In genomic region chr17:28249062-28249461, GRCm38 (mm10) we compare ENCODE assay signal across 21 mouse cellular contexts. TPM values are rescaled to one million over a fixed set of nuclear protein-coding genes. Genes with fewer than 3 reads are reported as not detected.
A peak's percentile ranks its signal among the peaks of the same experiment; 100 is the strongest.
DNase-seq lines count a peak whose midpoint lies in the region; ATAC-seq and TF ChIP-seq lines count a peak whose summit lies in the region.
"Had no signal": no experiment of that assay in that cellular context is flagged by ENCODE, and none has a peak within 500 bp of the region (broad histone marks: within the 10 kb centered on the region; RNA-seq: fewer than 3 reads in every experiment).

No protein-coding gene starts in this region.

- DNase-seq in embryonic facial prominence, embryonic 10.5 days (ENCODE audit: low spot score), result no peak
- DNase-seq in hindbrain, embryonic 11.5 days (ENCODE audit: low spot score), result no peak
- peak; percentile 44 for DNase-seq in midbrain, embryonic 11.5 days (ENCODE audit: low spot score, missing footprints)
- no peak for DNase-seq in midbrain, embryonic 14.5 days
- no peak for DNase-seq in thymus, adult 18-20 months
- DNase-seq: adrenal gland, postnatal 10 days; B cell, adult 2 months; cerebellum, adult 11-12 months; cerebellum, adult 9-10 months; cerebellum, postnatal 36 days; heart, adult 18-20 months; heart, postnatal 4 days had no signal

- no peak overlapping the region for H3ac ChIP-seq in myocyte (ENCODE audit: control insufficient read depth, insufficient read length)

- H3K4me1 ChIP-seq in embryonic facial prominence, embryonic 13.5 days, result peaks cover 61% of the 10 kb centered on the region
- peaks cover 43% of the 10 kb centered on the region for H3K4me1 ChIP-seq in embryonic facial prominence, embryonic 10.5 days
- H3K4me1 ChIP-seq in hindbrain, embryonic 11.5 days (replicated peaks; ENCODE audit: control insufficient read depth, insufficient read depth, low read length), result no peaks in the 10 kb centered on the region
- H3K4me1 ChIP-seq in hindbrain, embryonic 13.5 days (replicated peaks), result peaks cover 48% of the 10 kb centered on the region
- no peaks in the 10 kb centered on the region for H3K4me1 ChIP-seq in midbrain, embryonic 11.5 days (ENCODE audit: control insufficient read depth, insufficient read depth, low read length)
- no peaks in the 10 kb centered on the region for H3K4me1 ChIP-seq in midbrain, embryonic 14.5 days (ENCODE audit: control insufficient read depth, insufficient read depth, low read length)

- H3K27ac ChIP-seq in embryonic facial prominence, embryonic 13.5 days, result 0 out of 2 replicates have a peak overlapping the region, but pooled peaks have one; percentile 7
- H3K27ac ChIP-seq in embryonic facial prominence, embryonic 10.5 days (replicated peaks), result no peak overlapping the region
- no peak overlapping the region for H3K27ac ChIP-seq in hindbrain, embryonic 11.5 days (ENCODE audit: low read depth, low read length)
- no peak overlapping the region for H3K27ac ChIP-seq in hindbrain, embryonic 13.5 days
- no peak overlapping the region for H3K27ac ChIP-seq in midbrain, embryonic 11.5 days (ENCODE audit: low read depth, low read length)
- H3K27ac ChIP-seq in midbrain, embryonic 14.5 days (replicated peaks; ENCODE audit: low read depth, low read length), result no peak overlapping the region
- H3K27ac ChIP-seq: embryonic facial prominence, embryonic 15.5 days; forebrain, embryonic 10.5 days; hindbrain, embryonic 14.5 days had no signal

- no peaks in the 10 kb centered on the region for H3K27me3 ChIP-seq in embryonic facial prominence, embryonic 13.5 days
- H3K27me3 ChIP-seq in embryonic facial prominence, embryonic 10.5 days (replicated peaks; ENCODE audit: low read depth, poor library complexity, severe bottlenecking), result no peaks in the 10 kb centered on the region
- H3K27me3 ChIP-seq in hindbrain, embryonic 11.5 days (ENCODE audit: control insufficient read depth, insufficient read depth, low read length), result no peaks in the 10 kb centered on the region
- no peaks in the 10 kb centered on the region for H3K27me3 ChIP-seq in hindbrain, embryonic 13.5 days
- H3K27me3 ChIP-seq in midbrain, embryonic 11.5 days (ENCODE audit: control insufficient read depth, insufficient read depth, low read length), result no peaks in the 10 kb centered on the region
- no peaks in the 10 kb centered on the region for H3K27me3 ChIP-seq in midbrain, embryonic 14.5 days (ENCODE audit: control insufficient read depth, insufficient read depth, low read length)
- no peaks in the 10 kb centered on the region for H3K27me3 ChIP-seq in myocyte (ENCODE audit: control insufficient read depth, insufficient read depth, insufficient read length)
- H3K27me3 ChIP-seq: embryonic facial prominence, embryonic 15.5 days; heart, embryonic 12.5 days had no signal

- H3K4me3 ChIP-seq in embryonic facial prominence, embryonic 13.5 days, result no peak overlapping the region
- H3K4me3 ChIP-seq in embryonic facial prominence, embryonic 10.5 days, result no peak overlapping the region
- H3K4me3 ChIP-seq in hindbrain, embryonic 11.5 days (ENCODE audit: low read depth, low read length), result no peak overlapping the region
- no peak overlapping the region for H3K4me3 ChIP-seq in hindbrain, embryonic 13.5 days
- H3K4me3 ChIP-seq in midbrain, embryonic 11.5 days (ENCODE audit: low read depth, low read length), result no peak overlapping the region
- no peak overlapping the region for H3K4me3 ChIP-seq in midbrain, embryonic 14.5 days (replicated peaks; ENCODE audit: low read depth, low read length)
- no peak overlapping the region for H3K4me3 ChIP-seq in myocyte
- H3K4me3 ChIP-seq: embryonic facial prominence, embryonic 15.5 days; erythroblast, embryonic 14.5 days; forebrain, embryonic 10.5 days; heart, embryonic 12.5 days had no signal

- H3K36me3 ChIP-seq in embryonic facial prominence, embryonic 13.5 days, result peaks cover 15% of the 10 kb centered on the region
- H3K36me3 ChIP-seq in embryonic facial prominence, embryonic 10.5 days (replicated peaks), result peaks cover 16% of the 10 kb centered on the region; the same call in 1 of the 2 replicates
- no peaks in the 10 kb centered on the region for H3K36me3 ChIP-seq in hindbrain, embryonic 11.5 days (ENCODE audit: control insufficient read depth, insufficient read depth, low read length)
- no peaks in the 10 kb centered on the region for H3K36me3 ChIP-seq in hindbrain, embryonic 13.5 days
- no peaks in the 10 kb centered on the region for H3K36me3 ChIP-seq in midbrain, embryonic 11.5 days (ENCODE audit: control insufficient read depth, insufficient read depth, low read length)
- no peaks in the 10 kb centered on the region for H3K36me3 ChIP-seq in midbrain, embryonic 14.5 days (ENCODE audit: control insufficient read depth, insufficient read depth, low read length)
- H3K36me3 ChIP-seq in myocyte (ENCODE audit: control insufficient read depth, insufficient read depth), result no peaks in the 10 kb centered on the region
- H3K36me3 ChIP-seq: embryonic facial prominence, embryonic 15.5 days; heart, embryonic 12.5 days had no signal

- no peaks in the 10 kb centered on the region for H3K9me3 ChIP-seq in embryonic facial prominence, embryonic 13.5 days
- H3K9me3 ChIP-seq in embryonic facial prominence, embryonic 10.5 days, result no peaks in the 10 kb centered on the region
- H3K9me3 ChIP-seq in hindbrain, embryonic 11.5 days (ENCODE audit: control insufficient read depth, low read length), result no peaks in the 10 kb centered on the region
- H3K9me3 ChIP-seq in hindbrain, embryonic 13.5 days, result no peaks in the 10 kb centered on the region
- no peaks in the 10 kb centered on the region for H3K9me3 ChIP-seq in midbrain, embryonic 11.5 days (ENCODE audit: control insufficient read depth, low read length)
- H3K9me3 ChIP-seq in midbrain, embryonic 14.5 days (ENCODE audit: control insufficient read depth, low read length), result no peaks in the 10 kb centered on the region
- H3K9me3 ChIP-seq: embryonic facial prominence, embryonic 15.5 days; forebrain, embryonic 10.5 days; heart, embryonic 12.5 days had no signal

- H3K79me2 ChIP-seq in myocyte (ENCODE audit: control insufficient read depth, insufficient read depth), result peaks cover 36% of the 10 kb centered on the region

- ATAC-seq in embryonic facial prominence, embryonic 13.5 days (ENCODE audit: insufficient number of reproducible peaks, insufficient read depth, low FRiP score, low TSS enrichment, low read depth), result no peak
- no peak for ATAC-seq in hindbrain, embryonic 11.5 days (ENCODE audit: low FRiP score)
- ATAC-seq in hindbrain, embryonic 13.5 days (ENCODE audit: low FRiP score), result no peak
- no peak for ATAC-seq in midbrain, embryonic 11.5 days (ENCODE audit: low FRiP score)
- no peak for ATAC-seq in midbrain, embryonic 14.5 days (ENCODE audit: low FRiP score, low TSS enrichment)
- ATAC-seq: forebrain, embryonic 14.5 days had no signal

- TF ChIP-seq POLR2A in myocyte (IDR thresholded peaks at IDR 0.05; ENCODE audit: insufficient read length, low read depth), result no peak

- H3K9ac ChIP-seq in embryonic facial prominence, embryonic 13.5 days, result no peak overlapping the region
- 0 out of 2 replicates have a peak overlapping the region, but pooled peaks have one; percentile 11 for H3K9ac ChIP-seq in hindbrain, embryonic 11.5 days (ENCODE audit: low read depth, low read length)
- no peak overlapping the region for H3K9ac ChIP-seq in hindbrain, embryonic 13.5 days
- H3K9ac ChIP-seq in midbrain, embryonic 11.5 days (ENCODE audit: low read length), result no peak overlapping the region
- no peak overlapping the region for H3K9ac ChIP-seq in midbrain, embryonic 14.5 days (replicated peaks; ENCODE audit: low read length)
- H3K9ac ChIP-seq: embryonic facial prominence, embryonic 15.5 days; heart, embryonic 12.5 days; hindbrain, embryonic 14.5 days had no signal

- WGBS in embryonic facial prominence, embryonic 13.5 days, result 79% methylated on average over 12 of the region's 12 CpGs
- 84% methylated on average over 12 of the region's 12 CpGs for WGBS in embryonic facial prominence, embryonic 10.5 days
- WGBS in hindbrain, embryonic 11.5 days, result 87% methylated on average over 12 of the region's 12 CpGs
- WGBS in hindbrain, embryonic 13.5 days, result 82% methylated on average over 12 of the region's 12 CpGs
- 85% methylated on average over 12 of the region's 12 CpGs for WGBS in midbrain, embryonic 11.5 days
- WGBS in midbrain, embryonic 14.5 days, result 81% methylated on average over 12 of the region's 12 CpGs

- no peak overlapping the region for H3K4me2 ChIP-seq in embryonic facial prominence, embryonic 13.5 days
- H3K4me2 ChIP-seq in hindbrain, embryonic 11.5 days (replicated peaks; ENCODE audit: low read depth, low read length), result no peak overlapping the region
- no peak overlapping the region for H3K4me2 ChIP-seq in hindbrain, embryonic 13.5 days
- no peak overlapping the region for H3K4me2 ChIP-seq in midbrain, embryonic 11.5 days
- no peak overlapping the region for H3K4me2 ChIP-seq in midbrain, embryonic 14.5 days (ENCODE audit: low read length)
- peak overlapping the region; percentile 28 for H3K4me2 ChIP-seq in myocyte (ENCODE audit: low read depth)
- H3K4me2 ChIP-seq: embryonic facial prominence, embryonic 15.5 days; heart, embryonic 12.5 days; hindbrain, embryonic 14.5 days had no signal

TF ChIP-seq in myocyte, 11 proteins besides CTCF, POLR2A, EP300 and RAD21:
- TF ChIP-seq POLR2AphosphoS2 (IDR thresholded peaks at IDR 0.05; ENCODE audit: insufficient read length, low read depth) (no peak), MYOD1 (IDR thresholded peaks at IDR 0.05; ENCODE audit: control insufficient read depth in 1 of 3, insufficient read length in 2 of 3, low read depth in 2 of 3) (peak in 2 of 3 experiments; percentile 79 to 87)

RNA-seq across cellular contexts. Expression of gene Ppard, which starts 16.6 kb away (rescaled TPM):
- 3.2 and 3.3 TPM in 2 replicates for polyA plus RNA-seq in embryonic facial prominence, embryonic 13.5 days (2015; fragmentation: Nextera tagmentation; extraction: Ambion mirVana)
- 1.4 and 1.9 TPM in 2 replicates for polyA plus RNA-seq in embryonic facial prominence, embryonic 10.5 days (2016; fragmentation: Nextera tagmentation; extraction: Ambion mirVana)
- polyA plus RNA-seq in hindbrain, embryonic 11.5 days (2014; fragmentation: Nextera tagmentation; extraction: Ambion mirVana), result 1.7 and 3.5 TPM in 2 replicates
- polyA plus RNA-seq in hindbrain, embryonic 13.5 days (2015; fragmentation: Nextera tagmentation; extraction: Ambion mirVana), result 1.5 and 2.1 TPM in 2 replicates
- polyA plus RNA-seq in midbrain, embryonic 11.5 days (2014; fragmentation: Nextera tagmentation; extraction: Ambion mirVana), result 1.7 and 1.8 TPM in 2 replicates
- polyA plus RNA-seq in midbrain, embryonic 14.5 days (2014; fragmentation: Nextera tagmentation; extraction: Ambion mirVana), result 1.2 and 1.5 TPM in 2 replicates
- polyA plus RNA-seq in myocyte (2012; fragmentation: generic; extraction: Trizol), result 32.6 TPM

RNA-seq across cellular contexts. Expression of gene Def6, which starts 41.5 kb away (rescaled TPM):
- polyA plus RNA-seq in embryonic facial prominence, embryonic 13.5 days (2015; fragmentation: Nextera tagmentation; extraction: Ambion mirVana), result 13.0 and 13.1 TPM in 2 replicates
- 3.4 and 3.7 TPM in 2 replicates for polyA plus RNA-seq in embryonic facial prominence, embryonic 10.5 days (2016; fragmentation: Nextera tagmentation; extraction: Ambion mirVana)
- polyA plus RNA-seq in hindbrain, embryonic 11.5 days (2014; fragmentation: Nextera tagmentation; extraction: Ambion mirVana), result 1.8 and 2.9 TPM in 2 replicates
- polyA plus RNA-seq in hindbrain, embryonic 13.5 days (2015; fragmentation: Nextera tagmentation; extraction: Ambion mirVana), result 5.8 and 6.6 TPM in 2 replicates
- 1.7 and 1.8 TPM in 2 replicates for polyA plus RNA-seq in midbrain, embryonic 11.5 days (2014; fragmentation: Nextera tagmentation; extraction: Ambion mirVana)
- polyA plus RNA-seq in midbrain, embryonic 14.5 days (2014; fragmentation: Nextera tagmentation; extraction: Ambion mirVana), result 3.2 and 3.5 TPM in 2 replicates
- 3.4 TPM for polyA plus RNA-seq in myocyte (2012; fragmentation: generic; extraction: Trizol)
